Mouse (Mus musculus) forebrain, embryonic 15.5 days (tissue): ENCODE measurements around the gene Sdhd. TPM values are rescaled to one million over a fixed set of nuclear protein-coding genes. Genes with fewer than 3 reads are reported as not detected.

Experiments used
- ATAC-seq: fragments of 200-750 bp; cut with Nextera tagmentation; replicated peaks from 2 replicates; pipeline ENCODE4 v1.8.0; 2017; ENCODE audit warnings: mild to moderate bottlenecking, moderate TSS enrichment, moderate library complexity
- H3K27ac ChIP-seq: fragments of 300-500 bp; sonication (generic); replicated peaks from 2 replicates; pipeline ENCODE4 v1.5.1; 2015; ENCODE audit warnings: mild to moderate bottlenecking, inconsistent platforms
- H3K27me3 ChIP-seq: fragments of 300-500 bp; sonication (generic); 2 replicates; pipeline ENCODE4 v1.6.1; 2015; ENCODE audit warnings: inconsistent platforms
- H3K36me3 ChIP-seq: fragments of 300-500 bp; sonication (generic); 2 replicates; pipeline ENCODE4 v1.6.1; 2015; ENCODE audit warnings: mild to moderate bottlenecking, inconsistent platforms
- H3K4me1 ChIP-seq: fragments of 300-500 bp; sonication (generic); 2 replicates; pipeline ENCODE4 v1.6.1; 2015; ENCODE audit warnings: inconsistent platforms
- H3K4me2 ChIP-seq: fragments of 300-500 bp; sonication (generic); replicated peaks from 2 replicates; pipeline ENCODE4 v1.6.1; 2015; ENCODE audit warnings: mild to moderate bottlenecking, inconsistent platforms
- H3K4me3 ChIP-seq: fragments of 300-500 bp; sonication (generic); 2 replicates; pipeline ENCODE4 v1.5.1; 2015; ENCODE audit warnings: mild to moderate bottlenecking, inconsistent platforms
- H3K9ac ChIP-seq: fragments of 300-500 bp; sonication (generic); replicated peaks from 2 replicates; pipeline ENCODE4 v1.6.1; 2015; ENCODE audit warnings: mild to moderate bottlenecking, inconsistent platforms
- H3K9me3 ChIP-seq: fragments of 300-500 bp; sonication (generic); 2 replicates; pipeline ENCODE4 v1.6.1; 2016; ENCODE audit warnings: inconsistent platforms
- WGBS: fragments of 180-500 bp; shearing (Covaris S2); methylation state at CpG from one replicate; pipeline ENCODE4 v1.1.7; 2015; ENCODE audit warnings: mixed read lengths; 5-methylcytosine and 5-hydroxymethylcytosine counted together
- polyA plus RNA-seq: library from polyadenylated mRNA; unstranded; fragments of >200 nt; fragmentation: Nextera tagmentation; extraction: Ambion mirVana; gene quantifications from 2 replicates; pipeline ENCODE4 v1.2.1, GENCODE M21; 2015

The Sdhd gene
- polyA plus RNA-seq, 1 experiment from 2014 or later, result 197 TPM

DNA sequence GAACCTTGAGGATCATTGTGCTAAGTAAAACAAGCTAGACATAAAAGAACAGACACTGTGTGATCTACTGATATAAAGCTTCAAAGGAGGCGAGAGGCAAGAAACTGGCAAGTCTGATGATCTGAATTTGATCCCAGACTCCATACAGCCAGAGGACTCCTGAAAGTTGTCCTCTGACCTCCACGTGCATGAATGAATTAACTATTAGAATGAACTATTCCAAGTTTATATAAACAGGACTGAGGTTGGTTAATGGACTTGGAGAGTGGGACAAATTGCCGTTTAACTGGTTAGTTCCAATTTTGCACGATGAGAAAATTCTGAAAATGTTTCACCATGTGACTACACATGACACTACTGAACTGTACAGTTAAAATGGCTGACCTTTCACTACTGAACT, 54.7 kb downstream of the Sdhd start:
- H3K4me2 ChIP-seq, result no peak overlapping the region
- H3K9me3 ChIP-seq, result no peaks in the 10 kb centered on the region
- no peak overlapping the region for H3K27ac ChIP-seq
- H3K4me3 ChIP-seq, result no peak overlapping the region
- ATAC-seq, result no peak
- peaks cover under 1% of the 10 kb centered on the region; the same call in 1 of the 2 replicates for H3K4me1 ChIP-seq
- H3K27me3 ChIP-seq, result no peaks in the 10 kb centered on the region
- WGBS, result 82% methylated on average over 4 of the region's 4 CpGs
- no peaks in the 10 kb centered on the region for H3K36me3 ChIP-seq
- no peak overlapping the region for H3K9ac ChIP-seq

DNA sequence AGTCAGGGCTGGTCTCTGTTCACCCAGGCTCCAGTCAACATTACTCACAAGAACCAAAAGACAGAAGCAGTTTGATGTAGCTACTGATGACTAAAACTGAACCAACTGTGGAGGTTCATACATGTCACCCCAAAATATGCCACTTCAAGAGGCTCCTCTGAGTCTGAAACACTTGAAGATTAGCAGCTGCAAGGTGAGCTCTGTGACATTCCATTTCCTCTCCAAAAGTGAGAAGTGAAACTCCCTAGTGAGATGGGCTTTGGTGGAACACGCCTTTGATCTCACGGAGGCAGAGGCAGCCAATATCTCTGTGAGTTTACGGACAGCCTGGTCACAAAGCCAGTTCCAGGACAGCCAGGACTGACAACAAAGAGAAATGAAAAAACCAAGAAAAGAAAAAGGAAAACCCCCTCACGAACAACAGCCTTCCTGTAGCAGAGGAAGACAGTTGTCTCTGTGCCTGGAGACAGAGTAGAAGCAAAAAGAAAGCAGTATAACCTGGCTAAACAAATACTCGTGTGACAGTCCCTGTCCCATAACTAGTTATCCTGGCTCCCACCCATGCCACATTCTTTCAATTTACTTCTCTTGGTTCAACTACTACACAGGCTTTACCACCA, 55.6 kb downstream of the Sdhd start:
- Histone ChIP-seq H3K9ac (no peak overlapping the region), H3K27ac (no peak overlapping the region), H3K27me3 (no peaks in the 10 kb centered on the region), H3K4me2 (no peak overlapping the region), H3K4me3 (no peak overlapping the region), H3K36me3 (no peaks in the 10 kb centered on the region), H3K4me1 (no peaks in the 10 kb centered on the region), H3K9me3 (no peaks in the 10 kb centered on the region)
- no peak for ATAC-seq
- 62% methylated on average over 5 of the region's 5 CpGs for WGBS

Other genes with a start within 250 kb of the Sdhd start
- 0.23 TPM in 1 of 2 replicates, not detected in the other for gene Plet1, start 109.3 kb downstream of the Sdhd start, polyA plus RNA-seq
- gene Pts, start 75.1 kb downstream of the Sdhd start, polyA plus RNA-seq, result 89.4 and 93.4 TPM in 2 replicates
- 12.6 and 16.5 TPM in 2 replicates for gene Il18, start 49.0 kb downstream of the Sdhd start, polyA plus RNA-seq
- 0.36 and 0.43 TPM in 2 replicates for gene Bco2, start 48.6 kb downstream of the Sdhd start, polyA plus RNA-seq
- 0.19 and 0.31 TPM in 2 replicates for gene Tex12, start 42.5 kb downstream of the Sdhd start, polyA plus RNA-seq
- gene Timm8b, start 98 bp upstream of the Sdhd start, polyA plus RNA-seq, result 328 and 352 TPM in 2 replicates
- gene Pih1d2, start 13.5 kb upstream of the Sdhd start, polyA plus RNA-seq, result 3.6 and 5.8 TPM in 2 replicates
- gene Nkapd1, start 13.7 kb upstream of the Sdhd start, polyA plus RNA-seq, result 22.8 and 23.3 TPM in 2 replicates
- gene Dlat, start 56.0 kb upstream of the Sdhd start, polyA plus RNA-seq, result 41.4 and 43.9 TPM in 2 replicates
- gene Dixdc1, start 135.7 kb upstream of the Sdhd start, polyA plus RNA-seq, result 24.7 and 26.9 TPM in 2 replicates
- gene 2310030G06Rik, start 142.7 kb upstream of the Sdhd start, polyA plus RNA-seq, result 1.4 and 1.5 TPM in 2 replicates
- 13.1 and 14.1 TPM in 2 replicates for gene Cryab, start 147.5 kb upstream of the Sdhd start, polyA plus RNA-seq
- 1.4 TPM in 1 of 2 replicates, not detected in the other for gene Hspb2, start 148.5 kb upstream of the Sdhd start, polyA plus RNA-seq
- 10.9 and 11.0 TPM in 2 replicates for gene Fdxacb1, start 164.4 kb upstream of the Sdhd start, polyA plus RNA-seq
- gene Alg9, start 171.2 kb upstream of the Sdhd start, polyA plus RNA-seq, result 48.3 and 50.3 TPM in 2 replicates
- gene 1110032A03Rik, start 171.7 kb upstream of the Sdhd start, polyA plus RNA-seq, result 46.5 and 55.9 TPM in 2 replicates
- gene Ppp2r1b, start 241.5 kb upstream of the Sdhd start, polyA plus RNA-seq, result 89.6 and 95.9 TPM in 2 replicates